Mouse (Mus musculus): Measurements from ENCODE around the gene Scg5.

Scg5 gene

GRCm38 (mm10) chr2:113828943-113829882, at the start of gene Scg5:
TSS of gene Scg5 (minus strand) at chr2:113829121.
- peak; percentile 89 for ATAC-seq (ENCODE audit: low TSS enrichment)

- ATAC-seq (ENCODE audit: low TSS enrichment) = peak; percentile 67
Measured at GRCm38 (mm10) chr2:113870115-113870514, 41.2 kb upstream of the Scg5 start.

- ATAC-seq (ENCODE audit: low TSS enrichment) = no peak
Measured at GRCm38 (mm10) chr2:113868404-113868803, 39.5 kb upstream of the Scg5 start.

- no peak for ATAC-seq (ENCODE audit: low TSS enrichment)
Measured at GRCm38 (mm10) chr2:113866155-113866554, 37.2 kb upstream of the Scg5 start.

- peak; percentile 72 for ATAC-seq (ENCODE audit: low TSS enrichment)
Measured at GRCm38 (mm10) chr2:113849141-113849540, 20.2 kb upstream of the Scg5 start.

GRCm38 (mm10) chr2:113848245-113849121, 19.6 kb upstream of the Scg5 start, which contains the start of gene Arhgap11a:
TSS of gene Arhgap11a (minus strand) at chr2:113848661.
- ATAC-seq (ENCODE audit: low TSS enrichment) = peak; percentile 97

- ATAC-seq (ENCODE audit: low TSS enrichment) = no peak
Measured at GRCm38 (mm10) chr2:113847678-113848244, 18.8 kb upstream of the Scg5 start.

GRCm38 (mm10) chr2:113845081-113845480, 16.2 kb upstream of the Scg5 start:
- no peak for ATAC-seq (ENCODE audit: low TSS enrichment)

GRCm38 (mm10) chr2:113841656-113842437, 12.9 kb upstream of the Scg5 start:
- ATAC-seq (ENCODE audit: low TSS enrichment) = no peak

- no peak for ATAC-seq (ENCODE audit: low TSS enrichment)
Measured at GRCm38 (mm10) chr2:113839488-113839887, 10.6 kb upstream of the Scg5 start.

GRCm38 (mm10) chr2:113835219-113835618, 6.3 kb upstream of the Scg5 start:
- ATAC-seq (ENCODE audit: low TSS enrichment) = no peak

- ATAC-seq (ENCODE audit: low TSS enrichment) = peak; percentile 72
Measured at GRCm38 (mm10) chr2:113828086-113828942, 607 bp downstream of the Scg5 start.

- no peak for ATAC-seq (ENCODE audit: low TSS enrichment)
Measured at GRCm38 (mm10) chr2:113823909-113824308, 5.0 kb downstream of the Scg5 start.

GRCm38 (mm10) chr2:113822367-113822766, 6.6 kb downstream of the Scg5 start:
- no peak for ATAC-seq (ENCODE audit: low TSS enrichment)

- peak; percentile 28 for ATAC-seq (ENCODE audit: low TSS enrichment)
Measured at GRCm38 (mm10) chr2:113821176-113821734, 7.7 kb downstream of the Scg5 start.

GRCm38 (mm10) chr2:113820117-113820516, 8.8 kb downstream of the Scg5 start:
- ATAC-seq (ENCODE audit: low TSS enrichment) = no peak

GRCm38 (mm10) chr2:113817681-113818606, 11.0 kb downstream of the Scg5 start:
- peak; percentile 24; the same call in 1 of the 2 replicates for ATAC-seq (ENCODE audit: low TSS enrichment)

- ATAC-seq (ENCODE audit: low TSS enrichment) = no peak
Measured at GRCm38 (mm10) chr2:113807640-113808039, 21.3 kb downstream of the Scg5 start.

Measured in frontal cortex, adult (tissue).